Mouse (Mus musculus) embryonic facial prominence, embryonic 11.5 days (tissue): ENCODE results near the gene Olfr314. TPM values are rescaled to one million over a fixed set of nuclear protein-coding genes. Genes with fewer than 3 reads are reported as not detected.

ENCODE experiments used
- polyA plus RNA-seq: library from polyadenylated mRNA; unstranded; fragments of >200 nt; fragmentation: Nextera tagmentation; extraction: Ambion mirVana; gene quantifications from 2 replicates; pipeline ENCODE4 v1.2.1, GENCODE M21; 2014

Gene Olfr314
- polyA plus RNA-seq, 1 experiment from 2014 or later, result not detected

Other genes starting within 250 kb of the Olfr314 start
- not detected in 2 replicates for gene Olfr330, start 248.1 kb upstream of the Olfr314 start, polyA plus RNA-seq
- gene Olfr329-ps, start 236.5 kb upstream of the Olfr314 start, polyA plus RNA-seq, result not detected in 2 replicates
- gene Olfr328, start 227.3 kb upstream of the Olfr314 start, polyA plus RNA-seq, result 0.07 TPM in 1 of 2 replicates, not detected in the other
- not detected in 2 replicates for gene Olfr224, start 212.4 kb upstream of the Olfr314 start, polyA plus RNA-seq
- not detected in 2 replicates for gene Olfr325, start 205.2 kb upstream of the Olfr314 start, polyA plus RNA-seq
- not detected in 2 replicates for gene Olfr324, start 187.8 kb upstream of the Olfr314 start, polyA plus RNA-seq
- gene 2210407C18Rik, start 166.9 kb upstream of the Olfr314 start, polyA plus RNA-seq, result not detected in 2 replicates
- gene Olfr323, start 152.5 kb upstream of the Olfr314 start, polyA plus RNA-seq, result not detected in 2 replicates
- gene Trim58, start 142.5 kb upstream of the Olfr314 start, polyA plus RNA-seq, result 0.28 and 0.43 TPM in 2 replicates
- gene Olfr322, start 124.2 kb upstream of the Olfr314 start, polyA plus RNA-seq, result not detected in 2 replicates
- gene Olfr320, start 101.9 kb upstream of the Olfr314 start, polyA plus RNA-seq, result not detected in 2 replicates
- not detected in 2 replicates for gene Olfr319, start 83.8 kb upstream of the Olfr314 start, polyA plus RNA-seq
- gene Olfr318, start 58.9 kb upstream of the Olfr314 start, polyA plus RNA-seq, result not detected in 2 replicates
- not detected in 2 replicates for gene Olfr317, start 43.7 kb upstream of the Olfr314 start, polyA plus RNA-seq
- gene Olfr316, start 30.2 kb upstream of the Olfr314 start, polyA plus RNA-seq, result not detected in 2 replicates
- not detected in 2 replicates for gene Olfr315, start 9.8 kb upstream of the Olfr314 start, polyA plus RNA-seq
- gene Fam183b, start 19.0 kb downstream of the Olfr314 start, polyA plus RNA-seq, result 2.2 and 2.6 TPM in 2 replicates
- gene Olfr313, start 32.0 kb downstream of the Olfr314 start, polyA plus RNA-seq, result not detected in 2 replicates
- not detected in 2 replicates for gene Olfr312, start 46.3 kb downstream of the Olfr314 start, polyA plus RNA-seq
- not detected in 2 replicates for gene Olfr311, start 56.3 kb downstream of the Olfr314 start, polyA plus RNA-seq
- gene Gm12258, start 64.2 kb downstream of the Olfr314 start, polyA plus RNA-seq, result 14.2 and 14.4 TPM in 2 replicates
- 10.4 and 11.2 TPM in 2 replicates for gene 2810021J22Rik, start 84.3 kb downstream of the Olfr314 start, polyA plus RNA-seq
- gene Zfp39, start 121.3 kb downstream of the Olfr314 start, polyA plus RNA-seq, result 7.6 and 8.3 TPM in 2 replicates
- gene Btnl10, start 135.0 kb downstream of the Olfr314 start, polyA plus RNA-seq, result 0.04 and 0.10 TPM in 2 replicates
- 315 and 331 TPM in 2 replicates for gene Rnf187, start 156.0 kb downstream of the Olfr314 start, polyA plus RNA-seq
- 45.1 and 52.2 TPM in 2 replicates for gene Hist3h2ba, start 166.0 kb downstream of the Olfr314 start, polyA plus RNA-seq
- gene Hist3h2a, start 171.7 kb downstream of the Olfr314 start, polyA plus RNA-seq, result 33.0 and 35.0 TPM in 2 replicates
- gene Trim17, start 171.7 kb downstream of the Olfr314 start, polyA plus RNA-seq, result 0.14 and 0.39 TPM in 2 replicates
- gene Trim11, start 195.1 kb downstream of the Olfr314 start, polyA plus RNA-seq, result 15.0 and 18.4 TPM in 2 replicates